Mouse (Mus musculus): ENCODE data around the gene Hormad2.

- TF ChIP-seq CTCF (IDR thresholded peaks at IDR 0.05; ENCODE audit: control insufficient read depth, insufficient read depth, insufficient replicate concordance, low read depth, low read length) (no peak), POLR2A (IDR thresholded peaks at IDR 0.05; ENCODE audit: control insufficient read depth, low read depth, low read length) (no peak)
Measured at GRCm38 (mm10) chr11:4394226-4394625, 46.7 kb downstream of the Hormad2 start.

Data from testis, adult 2 months (tissue).